Mouse (Mus musculus) neural tube, embryonic 14.5 days (tissue): ENCODE results near the gene Meaf6. TPM values are rescaled to one million over a fixed set of nuclear protein-coding genes. Genes with fewer than 3 reads are reported as not detected.

ENCODE experiments used
- ATAC-seq: fragments of 200-750 bp; cut with Nextera tagmentation; 2 replicates; pipeline ENCODE4 v1.8.0; 2017; ENCODE audit warnings: low read depth, mild to moderate bottlenecking, moderate TSS enrichment, moderate library complexity
- H3K27ac ChIP-seq: fragments of 300-500 bp; sonication (generic); 2 replicates; pipeline ENCODE4 v1.5.1; 2014; ENCODE audit warnings: low read depth, mild to moderate bottlenecking, control low read depth, low read length, moderate library complexity, mixed read lengths
- H3K27me3 ChIP-seq: fragments of 300-500 bp; sonication (generic); 2 replicates; pipeline ENCODE4 v1.6.1; 2014; ENCODE audit warnings: low read length; ENCODE audit not compliant: control insufficient read depth, insufficient read depth
- H3K36me3 ChIP-seq: fragments of 300-500 bp; sonication (generic); 2 replicates; pipeline ENCODE4 v1.6.1; 2014; ENCODE audit warnings: low read length, mixed read lengths; ENCODE audit not compliant: control insufficient read depth, insufficient read depth
- H3K4me1 ChIP-seq: fragments of 300-500 bp; sonication (generic); 2 replicates; pipeline ENCODE4 v1.6.1; 2014; ENCODE audit warnings: low read length; ENCODE audit not compliant: control insufficient read depth, insufficient read depth
- H3K4me2 ChIP-seq: fragments of 300-500 bp; sonication (generic); 2 replicates; pipeline ENCODE4 v1.6.1; 2014; ENCODE audit warnings: mild to moderate bottlenecking, low read depth, low read length, control low read depth
- H3K4me3 ChIP-seq: fragments of 300-500 bp; sonication (generic); 2 replicates; pipeline ENCODE4 v1.5.1; 2014; ENCODE audit warnings: low read depth, low read length, control low read depth, mixed read lengths
- H3K9ac ChIP-seq: fragments of 300-500 bp; sonication (generic); replicated peaks from 2 replicates; pipeline ENCODE4 v1.6.1; 2014; ENCODE audit warnings: low read depth, mild to moderate bottlenecking, control low read depth, low read length, mixed read lengths
- H3K9me3 ChIP-seq: fragments of 300-500 bp; sonication (generic); 2 replicates; pipeline ENCODE4 v1.6.1; 2016; ENCODE audit warnings: low read length; ENCODE audit not compliant: control insufficient read depth
- whole genome bisulfite sequencing: fragments of 180-500 bp; shearing (Covaris S2); extraction: QIAGEN DNeasy Blood & Tissue Kit; methylation state at CpG from one replicate; pipeline ENCODE4 v1.1.7; 2014; 5-methylcytosine and 5-hydroxymethylcytosine counted together
- polyA plus RNA-seq: library from polyadenylated mRNA; unstranded; fragments of >200 nt; fragmentation: Nextera tagmentation; extraction: Ambion mirVana; gene quantifications from 2 replicates; pipeline ENCODE4 v1.2.1, GENCODE M21; 2014

The Meaf6 gene
- polyA plus RNA-seq, 1 experiment from 2014 or later: 179 TPM

- Histone ChIP-seq H3K9ac (no peak overlapping the region), H3K36me3 (peaks cover 10% of the 10 kb centered on the region), H3K9me3 (no peaks in the 10 kb centered on the region), H3K27me3 (no peaks in the 10 kb centered on the region), H3K4me2 (no peak overlapping the region), H3K4me1 (no peaks in the 10 kb centered on the region), H3K4me3 (no peak overlapping the region), H3K27ac (no peak overlapping the region)
- 7% methylated on average over 8 of the region's 8 CpGs for WGBS
- peak; percentile 68; the same call in 1 of the 2 replicates for ATAC-seq
Measured at GRCm38 (mm10) chr4:125099458-125099857, 14.5 kb downstream of the Meaf6 start.

- Histone ChIP-seq H3K4me1 (no peaks in the 10 kb centered on the region), H3K9me3 (no peaks in the 10 kb centered on the region), H3K4me3 (no peak overlapping the region), H3K4me2 (no peak overlapping the region), H3K36me3 (peaks cover 19% of the 10 kb centered on the region), H3K27me3 (no peaks in the 10 kb centered on the region), H3K27ac (no peak overlapping the region), H3K9ac (no peak overlapping the region)
- no peak for ATAC-seq
- WGBS: 78% methylated on average over 13 of the region's 13 CpGs
Measured at GRCm38 (mm10) chr4:125101334-125101733, 16.4 kb downstream of the Meaf6 start.

GRCm38 (mm10) chr4:125105354-125105753 lies 20.4 kb downstream of the Meaf6 start:
- Histone ChIP-seq H3K9me3 (no peaks in the 10 kb centered on the region), H3K27ac (no peak overlapping the region), H3K4me3 (no peak overlapping the region), H3K4me2 (no peak overlapping the region), H3K27me3 (no peaks in the 10 kb centered on the region), H3K36me3 (peaks cover 34% of the 10 kb centered on the region), H3K4me1 (no peaks in the 10 kb centered on the region), H3K9ac (no peak overlapping the region)
- whole genome bisulfite sequencing: 93% methylated on average over 9 of the region's 9 CpGs
- ATAC-seq: no peak

- Histone ChIP-seq H3K9ac (no peak overlapping the region), H3K4me2 (no peak overlapping the region), H3K27me3 (no peaks in the 10 kb centered on the region), H3K4me1 (0 out of 2 replicates have a peak, but pooled peaks cover 3% of the 10 kb centered on the region), H3K4me3 (no peak overlapping the region), H3K36me3 (peaks cover 11% of the 10 kb centered on the region), H3K27ac (no peak overlapping the region), H3K9me3 (no peaks in the 10 kb centered on the region)
- peak; percentile 32; the same call in 1 of the 2 replicates for ATAC-seq
- 10% methylated on average over 6 of the region's 6 CpGs for WGBS
Measured at GRCm38 (mm10) chr4:125114638-125115037, 29.7 kb downstream of the Meaf6 start.

- Histone ChIP-seq H3K4me2 (no peak overlapping the region), H3K36me3 (peaks cover 7% of the 10 kb centered on the region), H3K4me3 (no peak overlapping the region), H3K9ac (no peak overlapping the region), H3K9me3 (no peaks in the 10 kb centered on the region), H3K4me1 (0 out of 2 replicates have a peak, but pooled peaks cover 3% of the 10 kb centered on the region), H3K27me3 (no peaks in the 10 kb centered on the region), H3K27ac (no peak overlapping the region)
- ATAC-seq: no peak
- 75% methylated on average over 4 of the region's 4 CpGs for WGBS
Measured at GRCm38 (mm10) chr4:125115081-125115480, 30.1 kb downstream of the Meaf6 start.

GRCm38 (mm10) chr4:125115710-125116089 lies 30.8 kb downstream of the Meaf6 start:
- Histone ChIP-seq H3K36me3 (peaks cover 4% of the 10 kb centered on the region; the same call in 1 of the 2 replicates), H3K9me3 (no peaks in the 10 kb centered on the region), H3K4me3 (no peak overlapping the region), H3K4me1 (0 out of 2 replicates have a peak, but pooled peaks cover 3% of the 10 kb centered on the region), H3K9ac (no peak overlapping the region), H3K4me2 (no peak overlapping the region), H3K27me3 (no peaks in the 10 kb centered on the region), H3K27ac (no peak overlapping the region)
- WGBS: 60% methylated on average over 6 of the region's 6 CpGs
- ATAC-seq: no peak

- Histone ChIP-seq H3K4me3 (no peak overlapping the region), H3K36me3 (peaks cover 3% of the 10 kb centered on the region; the same call in 1 of the 2 replicates), H3K4me2 (no peak overlapping the region), H3K4me1 (0 out of 2 replicates have a peak, but pooled peaks cover 3% of the 10 kb centered on the region), H3K9me3 (no peaks in the 10 kb centered on the region), H3K27me3 (no peaks in the 10 kb centered on the region), H3K9ac (no peak overlapping the region), H3K27ac (no peak overlapping the region)
- no peak for ATAC-seq
- WGBS: 71% methylated on average over 9 of the region's 9 CpGs
Measured at GRCm38 (mm10) chr4:125116090-125116861, 31.3 kb downstream of the Meaf6 start.

GRCm38 (mm10) chr4:125116929-125117328 lies 32.0 kb downstream of the Meaf6 start:
- WGBS: 68% methylated on average over 13 of the region's 13 CpGs
- ATAC-seq: no peak

GRCm38 (mm10) chr4:125117902-125118320 lies 33.0 kb downstream of the Meaf6 start:
- Histone ChIP-seq H3K9ac (no peak overlapping the region), H3K9me3 (no peaks in the 10 kb centered on the region), H3K4me2 (no peak overlapping the region), H3K27ac (no peak overlapping the region), H3K36me3 (no peaks in the 10 kb centered on the region), H3K4me3 (no peak overlapping the region), H3K4me1 (0 out of 2 replicates have a peak, but pooled peaks cover 3% of the 10 kb centered on the region), H3K27me3 (no peaks in the 10 kb centered on the region)
- ATAC-seq: no peak
- 82% methylated on average over 7 of the region's 7 CpGs for WGBS

More at GRCm38 (mm10) chr4:125116929-125117328, 32.0 kb downstream of the Meaf6 start:
- H3K9ac ChIP-seq: no peak overlapping the region
- H3K4me3 ChIP-seq: no peak overlapping the region
- no peaks in the 10 kb centered on the region for H3K27me3 ChIP-seq
- H3K9me3 ChIP-seq: no peaks in the 10 kb centered on the region
- H3K4me1 ChIP-seq: 0 out of 2 replicates have a peak, but pooled peaks cover 3% of the 10 kb centered on the region
- no peak overlapping the region for H3K4me2 ChIP-seq
- H3K36me3 ChIP-seq: no peaks in the 10 kb centered on the region
- H3K27ac ChIP-seq: no peak overlapping the region
